Mouse (Mus musculus): ENCODE results near the gene Fyb.

DNA sequence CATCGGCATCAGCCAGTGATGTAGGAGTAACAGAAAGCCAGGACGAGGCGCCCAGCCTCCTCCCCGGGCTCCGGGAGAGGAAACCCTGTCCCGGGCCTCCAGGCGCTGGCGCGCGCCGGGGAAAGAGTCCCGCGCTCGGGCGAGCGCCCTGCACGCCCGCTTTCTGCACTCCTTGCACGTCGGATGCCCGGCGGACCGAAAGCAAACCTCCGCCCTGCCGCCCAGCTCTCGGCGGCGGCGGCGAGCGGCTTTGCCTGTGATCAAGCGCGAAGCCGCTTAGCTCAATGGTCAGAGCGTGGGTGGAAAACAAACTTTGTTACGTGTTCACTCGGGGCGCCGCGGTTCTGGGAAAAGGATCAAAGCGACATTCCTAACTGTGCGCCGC, 184.9 kb downstream of the Fyb start:
- TF ChIP-seq POLR2A (IDR thresholded peaks at IDR 0.05; ENCODE audit: borderline replicate concordance, extremely low read depth, insufficient read depth, insufficient read length, poor library complexity, severe bottlenecking): 0 out of 2 replicates have a peak, but pooled peaks have one; percentile 14
- TF ChIP-seq CTCF (IDR thresholded peaks at IDR 0.05; ENCODE audit: borderline replicate concordance, extremely low read depth, insufficient read depth, insufficient read length): no peak

All from brain, embryonic 14.5 days (tissue).